Mouse (Mus musculus): ENCODE results near the gene Phlpp2. TPM values are rescaled to one million over a fixed set of nuclear protein-coding genes. Genes with fewer than 3 reads are reported as not detected.
A peak's percentile ranks its signal among the peaks of the same experiment; 100 is the strongest.

The Phlpp2 gene
- polyA plus RNA-seq (2012; rRNA removed) = 6.5 and 6.9 TPM in 2 replicates

DNA sequence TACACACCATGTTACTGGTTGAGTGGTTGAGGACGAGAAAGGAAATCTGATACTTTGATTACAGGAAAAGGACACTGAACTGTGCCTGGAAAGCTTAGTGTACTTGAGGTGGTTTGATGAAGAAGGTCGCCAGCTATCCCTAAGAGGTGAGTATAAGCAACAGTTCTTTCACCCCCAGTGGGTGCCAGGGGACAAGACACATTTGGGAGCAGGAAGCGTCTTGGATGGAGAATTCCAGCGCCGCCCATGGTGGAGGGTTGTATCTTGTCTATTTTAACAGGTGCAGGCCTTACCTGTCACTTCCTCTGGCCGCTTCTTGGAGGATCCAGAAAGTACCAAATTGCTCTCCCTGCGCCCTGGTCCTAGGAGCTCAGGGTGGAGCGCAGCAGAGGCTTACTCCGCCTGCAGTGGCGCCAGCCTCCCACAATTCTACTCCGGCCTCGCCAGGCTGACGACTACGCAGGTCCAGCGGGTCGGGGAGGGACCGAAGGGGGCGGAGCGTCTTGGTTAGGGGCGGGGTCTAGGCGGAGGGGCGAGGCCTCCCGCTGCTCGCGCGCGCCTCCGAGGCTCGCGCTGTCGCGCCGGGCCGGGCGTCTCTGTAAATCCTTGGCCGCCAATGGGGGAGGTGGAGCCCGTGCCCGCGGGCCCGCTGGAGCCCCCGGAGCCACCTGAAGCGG is at the start of gene Phlpp2:
Gene Phlpp2, plus strand, starts transcription at position 540 of the 677 bp plus-strand sequence.
- no peaks in the 10 kb centered on the region for H3K36me3 ChIP-seq (ENCODE audit: control insufficient read depth, insufficient read depth, low read length)
- peaks cover 8% of the 10 kb centered on the region; the same call in 1 of the 2 replicates for H3K4me1 ChIP-seq (ENCODE audit: control insufficient read depth, insufficient read depth, low read length)
- H3K27ac ChIP-seq (ENCODE audit: insufficient read depth, low read depth, low read length) = peak within 1 kb of the TSS; percentile 46; the same call in 1 of the 2 replicates
- 1% methylated on average over 42 of the region's 42 CpGs for WGBS
- DNase-seq = peak; percentile 97
- H3K4me3 ChIP-seq (ENCODE audit: insufficient read depth, low read depth, low read length) = peak within 1 kb of the TSS; percentile 71
- TF ChIP-seq POLR2A (IDR thresholded peaks at IDR 0.05; ENCODE audit: low read depth, low read length) (peak; percentile 54), CTCF (conservative IDR thresholded peaks at IDR 0.05; ENCODE audit: insufficient read depth, insufficient read length, low read depth, low read length) (peak; percentile 50)
- H3K27me3 ChIP-seq (replicated peaks; ENCODE audit: control insufficient read depth, insufficient read depth, low read length) = no peaks in the 10 kb centered on the region

DNA sequence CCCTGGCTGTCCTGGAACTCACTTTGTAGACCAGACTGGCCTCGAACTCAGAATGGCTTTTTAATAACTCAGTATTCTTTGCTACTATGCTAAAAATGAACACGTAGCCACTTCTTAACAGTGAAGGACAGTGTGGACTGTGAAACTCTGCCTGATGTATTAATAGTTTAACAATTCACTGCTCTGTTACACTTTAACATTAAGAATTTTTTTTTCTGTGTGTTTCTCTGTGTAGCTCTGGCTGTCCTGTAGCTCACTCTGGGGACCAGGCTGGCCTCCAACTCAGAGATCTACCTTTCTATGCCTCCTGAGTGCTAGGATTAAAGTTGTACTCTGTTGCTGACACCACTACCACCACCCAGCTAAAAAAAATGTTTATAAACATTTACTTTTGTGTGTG is 44.8 kb upstream of the Phlpp2 start:
- Histone ChIP-seq H3K27ac (ENCODE audit: insufficient read depth, low read depth, low read length) (peak overlapping the region; percentile 89), H3K4me3 (ENCODE audit: insufficient read depth, low read depth, low read length) (no peak overlapping the region), H3K4me1 (ENCODE audit: control insufficient read depth, insufficient read depth, low read length) (peaks cover 23% of the 10 kb centered on the region), H3K36me3 (ENCODE audit: control insufficient read depth, insufficient read depth, low read length) (peaks cover 5% of the 10 kb centered on the region; the same call in 1 of the 2 replicates), H3K27me3 (replicated peaks; ENCODE audit: control insufficient read depth, insufficient read depth, low read length) (no peaks in the 10 kb centered on the region)
- 38% methylated on average over 2 of the region's 2 CpGs for WGBS
- TF ChIP-seq CTCF (conservative IDR thresholded peaks at IDR 0.05; ENCODE audit: insufficient read depth, insufficient read length, low read depth, low read length) (peak; percentile 32; the same call in 1 of the 2 replicates), POLR2A (IDR thresholded peaks at IDR 0.05; ENCODE audit: low read depth, low read length) (no peak)
- DNase-seq = peak; percentile 82

DNA sequence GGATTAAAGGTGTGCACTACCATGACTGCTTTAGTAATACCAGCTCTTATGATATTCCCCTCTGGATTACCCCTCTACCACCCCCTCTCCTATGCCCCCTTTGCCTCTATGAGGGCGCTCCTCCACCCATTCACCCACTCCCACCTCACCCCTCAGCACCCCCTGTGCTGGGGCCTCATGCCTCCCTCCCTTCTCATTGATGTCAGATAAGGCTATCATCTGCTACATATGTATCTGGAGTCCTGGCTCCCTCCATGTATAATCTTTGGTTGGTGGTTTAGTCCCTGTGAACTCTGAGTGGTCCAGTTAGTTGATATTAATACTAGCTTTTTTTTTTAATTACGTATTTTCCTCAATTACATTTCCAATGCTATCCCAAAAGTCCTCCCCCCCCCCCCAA is 28.5 kb upstream of the Phlpp2 start:
- TF ChIP-seq POLR2A (IDR thresholded peaks at IDR 0.05; ENCODE audit: low read depth, low read length) = no peak
- TF ChIP-seq CTCF (conservative IDR thresholded peaks at IDR 0.05; ENCODE audit: insufficient read depth, insufficient read length, low read depth, low read length) = no peak
- H3K4me1 ChIP-seq (ENCODE audit: control insufficient read depth, insufficient read depth, low read length) = no peaks in the 10 kb centered on the region
- WGBS = 98% methylated on average over 2 of the region's 2 CpGs
- peaks cover 5% of the 10 kb centered on the region for H3K36me3 ChIP-seq (ENCODE audit: control insufficient read depth, insufficient read depth, low read length)
- H3K27me3 ChIP-seq (replicated peaks; ENCODE audit: control insufficient read depth, insufficient read depth, low read length) = no peaks in the 10 kb centered on the region
- no peak overlapping the region for H3K27ac ChIP-seq (ENCODE audit: insufficient read depth, low read depth, low read length)
- no peak overlapping the region for H3K4me3 ChIP-seq (ENCODE audit: insufficient read depth, low read depth, low read length)
- no peak for DNase-seq

DNA sequence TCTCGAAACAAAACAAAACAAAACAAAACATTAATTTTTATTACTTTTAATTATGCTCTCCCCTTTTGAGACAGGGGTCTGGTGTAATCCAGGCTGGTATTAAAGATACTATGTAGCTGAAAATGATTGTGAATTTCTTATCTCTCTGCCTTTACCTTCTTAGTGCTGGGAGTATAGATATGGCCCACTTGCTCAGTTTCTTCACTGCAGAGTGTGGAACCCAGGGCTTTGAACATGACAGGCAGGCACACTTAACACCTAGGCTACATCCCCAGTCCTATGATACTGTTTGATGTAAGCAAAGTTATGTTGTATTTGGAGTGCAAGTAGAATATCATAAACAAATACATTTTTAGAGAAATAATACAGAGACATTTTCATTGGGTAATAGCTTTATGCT is 25.9 kb upstream of the Phlpp2 start:
- WGBS = 69% methylated on average over 1 of the region's 1 CpGs
- no peak for DNase-seq
- H3K27ac ChIP-seq (ENCODE audit: insufficient read depth, low read depth, low read length) = no peak overlapping the region

DNA sequence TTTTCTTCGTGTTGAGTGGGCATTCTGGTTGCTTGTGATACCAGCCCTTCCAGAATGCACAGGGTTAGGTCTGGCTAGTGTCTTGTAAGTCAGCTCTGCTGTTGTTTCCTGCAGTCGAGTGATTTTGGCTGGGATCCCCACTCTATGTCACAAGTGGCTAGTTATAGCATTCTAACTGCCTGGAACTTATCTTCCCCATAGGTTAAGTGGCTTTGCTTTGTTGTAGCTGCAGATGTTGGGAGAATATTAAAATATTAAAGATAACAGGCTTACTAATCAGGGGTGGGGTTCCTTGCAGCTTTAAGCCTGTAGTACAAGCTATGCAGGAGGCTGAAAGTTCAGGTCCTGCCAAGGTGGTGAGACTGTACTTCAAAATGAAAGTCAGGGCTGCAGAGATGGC is 20.5 kb upstream of the Phlpp2 start:
- peaks cover 15% of the 10 kb centered on the region for H3K36me3 ChIP-seq (ENCODE audit: control insufficient read depth, insufficient read depth, low read length)
- TF ChIP-seq CTCF (conservative IDR thresholded peaks at IDR 0.05; ENCODE audit: insufficient read depth, insufficient read length, low read depth, low read length) = no peak
- TF ChIP-seq POLR2A (IDR thresholded peaks at IDR 0.05; ENCODE audit: low read depth, low read length) = no peak
- no peak for DNase-seq

More for the DNA sequence above, 25.9 kb upstream of the Phlpp2 start:
- no peaks in the 10 kb centered on the region for H3K27me3 ChIP-seq (replicated peaks; ENCODE audit: control insufficient read depth, insufficient read depth, low read length)
- TF ChIP-seq CTCF (conservative IDR thresholded peaks at IDR 0.05; ENCODE audit: insufficient read depth, insufficient read length, low read depth, low read length) (no peak), POLR2A (IDR thresholded peaks at IDR 0.05; ENCODE audit: low read depth, low read length) (no peak)
- H3K4me3 ChIP-seq (ENCODE audit: insufficient read depth, low read depth, low read length) = no peak overlapping the region
- H3K36me3 ChIP-seq (ENCODE audit: control insufficient read depth, insufficient read depth, low read length) = peaks cover 11% of the 10 kb centered on the region
- H3K4me1 ChIP-seq (ENCODE audit: control insufficient read depth, insufficient read depth, low read length) = no peaks in the 10 kb centered on the region

DNA sequence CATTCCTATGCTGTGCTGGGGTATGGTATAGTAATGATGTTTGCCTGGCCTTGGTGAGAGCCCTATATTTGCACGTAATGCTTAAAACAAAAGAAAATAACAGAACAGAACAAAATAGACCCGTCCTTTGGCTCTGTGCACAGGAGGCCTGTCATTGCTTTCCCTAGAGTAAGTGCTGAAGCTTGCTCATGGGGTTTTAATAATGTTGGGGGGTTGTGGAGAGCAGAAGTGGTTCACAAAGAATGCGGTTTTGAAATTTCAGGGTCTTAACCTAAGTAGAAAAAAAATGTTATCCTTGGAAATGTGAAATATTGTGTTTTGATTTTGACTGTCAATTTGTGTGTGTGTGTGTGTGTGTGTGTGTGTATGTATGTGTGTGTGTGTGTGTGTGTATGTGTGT is 19.4 kb upstream of the Phlpp2 start:
- Histone ChIP-seq H3K4me1 (ENCODE audit: control insufficient read depth, insufficient read depth, low read length) (no peaks in the 10 kb centered on the region), H3K27me3 (replicated peaks; ENCODE audit: control insufficient read depth, insufficient read depth, low read length) (no peaks in the 10 kb centered on the region), H3K36me3 (ENCODE audit: control insufficient read depth, insufficient read depth, low read length) (peaks cover 13% of the 10 kb centered on the region), H3K27ac (ENCODE audit: insufficient read depth, low read depth, low read length) (no peak overlapping the region), H3K4me3 (ENCODE audit: insufficient read depth, low read depth, low read length) (no peak overlapping the region)
- no peak for DNase-seq
- no peak for TF ChIP-seq CTCF (conservative IDR thresholded peaks at IDR 0.05; ENCODE audit: insufficient read depth, insufficient read length, low read depth, low read length)
- no peak for TF ChIP-seq POLR2A (IDR thresholded peaks at IDR 0.05; ENCODE audit: low read depth, low read length)
- 74% methylated on average over 3 of the region's 3 CpGs for WGBS

More for the DNA sequence above, 20.5 kb upstream of the Phlpp2 start:
- no peak overlapping the region for H3K27ac ChIP-seq (ENCODE audit: insufficient read depth, low read depth, low read length)
- H3K27me3 ChIP-seq (replicated peaks; ENCODE audit: control insufficient read depth, insufficient read depth, low read length) = no peaks in the 10 kb centered on the region
- 70% methylated on average over 2 of the region's 2 CpGs for WGBS
- H3K4me1 ChIP-seq (ENCODE audit: control insufficient read depth, insufficient read depth, low read length) = no peaks in the 10 kb centered on the region
- no peak overlapping the region for H3K4me3 ChIP-seq (ENCODE audit: insufficient read depth, low read depth, low read length)

DNA sequence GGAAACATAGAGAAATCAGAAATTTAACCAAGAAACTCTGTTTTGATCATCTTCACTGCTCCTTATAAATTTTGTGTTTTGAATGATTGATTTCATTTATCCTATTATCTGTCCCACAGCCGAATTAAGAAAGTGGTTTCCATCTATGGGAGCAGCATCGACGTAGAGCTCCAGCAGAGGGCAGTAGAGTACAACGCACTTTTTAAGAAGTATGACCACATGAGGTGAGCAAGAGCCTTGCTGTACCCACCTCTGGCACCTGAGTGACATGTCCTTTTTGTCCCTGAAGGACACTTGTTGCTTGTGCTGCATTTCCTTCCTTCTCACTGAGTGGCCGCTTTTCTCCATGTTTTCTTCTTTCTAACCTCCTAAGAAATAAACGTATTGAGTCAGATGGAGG is 14.9 kb upstream of the Phlpp2 start:
- H3K36me3 ChIP-seq (ENCODE audit: control insufficient read depth, insufficient read depth, low read length) = peaks cover 8% of the 10 kb centered on the region
- H3K4me1 ChIP-seq (ENCODE audit: control insufficient read depth, insufficient read depth, low read length) = no peaks in the 10 kb centered on the region
- peak; percentile 80 for DNase-seq
- WGBS = 32% methylated on average over 6 of the region's 6 CpGs
- H3K27ac ChIP-seq (ENCODE audit: insufficient read depth, low read depth, low read length) = no peak overlapping the region
- no peak overlapping the region for H3K4me3 ChIP-seq (ENCODE audit: insufficient read depth, low read depth, low read length)
- no peak for TF ChIP-seq POLR2A (IDR thresholded peaks at IDR 0.05; ENCODE audit: low read depth, low read length)
- TF ChIP-seq CTCF (conservative IDR thresholded peaks at IDR 0.05; ENCODE audit: insufficient read depth, insufficient read length, low read depth, low read length) = peak; percentile 93
- no peaks in the 10 kb centered on the region for H3K27me3 ChIP-seq (replicated peaks; ENCODE audit: control insufficient read depth, insufficient read depth, low read length)

All from kidney, adult 2 months (tissue).